Mouse (Mus musculus) thymus, postnatal 36 days (tissue): ENCODE measurements around the gene Rab5b.
A peak's percentile ranks its signal among the peaks of the same experiment; 100 is the strongest.

Source experiments
- DNase-seq, 2 experiments: peaks; one replicate each; pipeline ENCODE4 v3.0.0; 2022; ENCODE audit warnings: mixed read lengths in 2 of 2

Rab5b gene

GRCm38 (mm10) chr10:128697072-128697725 is 1.1 kb upstream of the Rab5b start:
- no peak for DNase-seq

DNA sequence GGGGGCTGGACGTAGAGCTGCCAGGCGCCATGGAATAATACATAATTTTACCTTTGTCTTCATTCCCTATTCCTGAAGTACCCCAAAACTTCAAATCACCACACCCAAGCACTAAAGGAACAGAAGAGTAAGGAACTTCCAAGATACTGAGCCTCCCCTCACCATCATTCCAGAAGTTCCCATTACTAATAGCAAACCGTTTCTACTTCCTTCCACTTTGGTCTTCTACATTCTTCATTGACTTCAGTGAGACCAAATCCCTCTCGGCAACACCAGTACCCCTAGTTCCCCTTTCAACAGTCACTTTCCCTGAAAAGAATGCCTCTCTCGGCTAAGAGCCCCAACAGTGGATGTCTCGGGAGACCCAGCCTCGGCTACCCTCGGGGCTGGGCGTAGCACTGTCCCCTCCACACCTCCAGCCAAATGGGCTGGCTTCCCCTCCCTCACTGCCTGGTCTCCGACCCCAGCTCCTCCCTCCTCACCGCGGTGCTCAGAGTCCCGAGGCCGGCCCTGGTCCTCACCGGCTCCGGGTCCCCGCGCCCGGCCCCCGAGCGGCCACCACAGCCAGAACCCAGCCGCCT is 563 bp downstream of the Rab5b start:
- no peak for DNase-seq

GRCm38 (mm10) chr10:128674469-128675008 is 21.5 kb downstream of the Rab5b start:
- DNase-seq, result no peak

- peak; percentile 87 to 91 for DNase-seq
Observed at GRCm38 (mm10) chr10:128673763-128674468, 22.1 kb downstream of the Rab5b start, which contains the start of gene Suox. Gene Suox, minus strand, starts transcription at chr10:128674073.

DNA sequence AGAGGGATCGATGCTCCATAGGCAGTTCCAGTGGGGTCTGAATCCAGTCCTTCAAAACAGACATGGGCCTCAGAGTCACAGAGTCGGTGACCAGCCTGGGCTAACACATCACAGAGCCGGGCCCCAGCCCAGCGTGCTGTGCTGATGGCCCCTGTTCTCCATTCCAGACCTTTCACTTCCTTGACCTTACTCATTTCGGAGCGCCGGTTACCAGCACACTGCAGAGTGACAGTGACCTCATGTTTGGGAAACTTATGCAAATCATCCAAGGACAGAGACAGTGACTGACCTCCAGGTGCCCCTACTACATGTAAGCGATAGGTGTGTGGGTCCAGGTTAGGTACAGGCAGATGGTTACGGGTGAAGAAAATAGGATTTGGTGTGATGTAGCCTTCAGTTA is 24.9 kb downstream of the Rab5b start:
- DNase-seq, result no peak

DNA sequence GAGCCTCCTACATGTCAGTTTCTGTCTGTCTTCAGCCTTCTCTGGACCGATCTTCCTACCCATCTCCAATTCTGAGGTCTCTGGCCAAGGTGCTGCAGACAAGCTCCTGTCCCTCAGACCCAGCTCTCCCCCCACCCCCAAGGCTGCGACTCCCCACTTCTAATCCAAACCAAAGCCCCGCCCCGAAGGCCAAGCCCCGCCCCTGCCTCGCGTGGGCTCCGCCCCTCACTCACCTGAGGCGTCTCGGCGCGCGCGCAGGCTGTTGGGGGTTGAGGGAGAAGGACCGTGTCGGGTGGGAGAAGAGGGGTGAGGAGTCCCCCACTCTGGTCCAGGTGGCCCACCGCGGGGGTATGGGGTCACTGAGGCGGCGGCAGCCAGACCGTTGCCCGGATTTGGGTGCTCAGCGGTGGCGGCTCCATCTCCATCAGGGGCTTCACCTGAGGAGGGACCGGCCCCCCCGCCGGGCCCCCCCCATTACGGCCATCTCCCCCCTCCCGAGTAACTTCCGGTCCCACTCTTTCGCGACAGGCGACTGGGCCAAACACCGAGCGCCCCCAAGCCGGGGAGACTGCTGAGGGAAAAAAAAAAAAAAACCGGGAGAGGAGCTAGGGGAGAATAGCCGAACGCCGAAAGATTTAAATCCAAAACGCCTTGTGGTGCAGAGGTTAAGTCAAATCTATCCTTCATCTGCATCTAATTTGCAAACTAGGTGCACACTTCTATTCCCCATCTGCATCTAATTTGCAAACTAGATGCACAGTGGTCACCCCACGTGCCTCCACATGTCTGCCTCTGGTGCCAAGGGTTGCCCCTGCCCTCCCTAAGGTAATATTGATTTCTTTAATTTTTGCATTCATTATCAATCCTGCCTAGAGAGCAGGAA is 27.0 kb downstream of the Rab5b start:
- DNase-seq, result peak; percentile 67 to 73

DNA sequence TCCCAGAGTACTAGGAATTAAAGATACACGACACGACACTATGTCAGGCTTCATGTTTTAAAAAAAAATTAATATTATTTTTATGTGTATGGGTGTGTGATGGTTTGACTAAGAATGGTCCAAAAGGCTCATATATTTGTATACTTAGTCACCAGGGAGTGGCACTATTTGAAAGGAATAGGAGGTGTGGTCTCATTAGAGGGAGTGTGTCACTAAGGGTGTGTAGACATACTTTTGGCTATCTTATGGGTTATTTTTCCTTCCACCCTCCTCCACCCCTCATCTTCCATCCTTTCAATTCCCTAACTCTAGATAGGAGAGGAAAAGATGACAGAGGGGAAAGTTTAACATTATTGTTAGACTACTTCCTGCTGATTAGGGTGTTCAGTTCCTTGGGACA is 30.3 kb downstream of the Rab5b start:
- no peak for DNase-seq

DNA sequence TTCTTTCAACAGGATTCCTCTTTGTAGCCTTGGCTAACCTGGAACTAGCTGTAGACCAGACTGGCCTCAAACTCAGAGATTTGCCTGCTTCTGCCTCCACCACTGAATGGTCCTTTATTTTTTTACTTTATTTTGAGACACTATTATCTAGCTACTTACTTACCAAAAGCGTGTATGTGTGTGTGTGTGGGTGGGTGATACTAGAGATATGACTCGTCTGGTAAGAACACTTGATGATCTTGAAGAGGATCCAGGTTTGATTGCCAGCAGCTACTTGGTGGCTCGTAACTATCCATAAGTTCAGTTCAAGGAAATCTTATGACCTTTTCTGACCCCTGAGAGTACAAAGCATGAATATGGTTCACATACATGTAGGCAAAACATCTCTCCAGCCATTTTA is 30.8 kb downstream of the Rab5b start:
- DNase-seq, result no peak

GRCm38 (mm10) chr10:128664808-128665207 is 31.3 kb downstream of the Rab5b start:
- DNase-seq, result no peak

DNA sequence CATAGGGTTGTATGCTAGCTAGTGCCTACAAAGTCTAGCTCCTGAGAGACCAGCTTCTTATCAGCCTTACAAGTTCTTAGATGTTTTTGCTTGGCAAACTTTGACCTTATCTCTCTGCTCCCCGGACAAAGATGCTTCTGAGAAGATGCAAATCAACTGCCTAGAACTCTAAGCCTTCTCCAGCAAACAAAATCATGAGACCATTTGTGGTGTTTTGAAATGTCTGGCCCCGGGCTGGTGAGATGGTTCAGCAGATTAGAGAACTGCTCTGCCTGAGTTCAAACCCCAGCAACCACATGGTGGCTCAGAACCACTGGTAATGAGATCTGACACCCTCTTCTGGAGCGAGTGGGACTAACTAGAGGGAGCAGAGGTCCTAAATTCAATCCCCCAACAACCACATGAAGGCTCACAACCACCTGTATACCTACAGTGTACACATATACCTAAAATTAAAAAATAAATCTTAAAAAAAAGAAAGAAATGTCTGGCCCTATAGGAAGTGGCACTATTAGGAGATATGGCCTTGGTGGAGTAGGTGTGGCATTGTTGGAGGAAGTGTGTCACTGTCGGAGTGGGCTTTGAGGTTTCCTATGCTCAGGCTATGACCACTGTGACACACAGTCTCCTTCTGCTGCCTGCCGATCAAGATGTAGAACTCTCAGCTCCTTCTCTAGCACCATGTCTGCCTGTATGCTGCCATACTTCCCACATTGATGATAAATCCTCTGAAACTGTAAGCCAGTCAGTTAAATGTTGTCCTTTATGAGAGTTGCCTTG is 32.4 kb downstream of the Rab5b start:
- no peak for DNase-seq

DNA sequence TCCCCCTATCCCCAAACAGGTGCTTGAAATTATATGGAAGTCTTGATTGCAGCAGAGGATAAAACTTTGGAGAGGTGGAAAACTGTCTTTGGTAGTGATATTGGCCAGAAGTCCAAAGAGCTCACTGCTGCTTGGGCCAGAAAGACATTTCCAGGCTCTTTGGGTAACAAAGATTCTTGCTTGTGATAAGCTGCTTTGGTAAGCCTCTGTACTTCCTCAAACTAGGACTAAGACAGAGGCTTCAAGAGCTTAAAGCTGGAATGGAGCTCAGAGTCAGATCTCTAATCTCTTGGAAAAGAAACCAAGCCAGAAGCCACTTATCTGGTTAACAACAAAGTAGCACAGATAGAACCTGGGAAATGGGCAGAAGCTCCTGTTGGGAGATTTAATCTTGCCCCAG is 33.6 kb downstream of the Rab5b start:
- DNase-seq, result no peak

DNA sequence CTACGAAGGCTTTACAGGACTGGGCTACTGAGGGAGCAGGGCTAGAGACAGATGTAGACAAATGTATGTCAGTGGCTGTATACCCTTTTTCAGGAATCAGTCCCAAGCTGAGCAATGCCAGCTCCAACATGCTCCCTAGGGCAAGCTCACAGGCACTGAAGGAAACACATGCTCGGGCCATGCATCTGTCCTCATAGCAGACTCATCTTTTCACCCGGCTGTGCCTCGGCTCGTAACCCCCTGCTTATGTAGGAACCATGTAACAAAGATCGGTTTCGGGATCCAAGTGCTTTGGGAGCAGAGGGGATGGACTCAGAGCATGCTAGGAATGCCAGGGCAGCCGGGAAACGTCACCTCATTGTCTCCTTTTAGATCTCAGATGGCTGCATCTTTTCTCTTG is 36.6 kb downstream of the Rab5b start:
- no peak for DNase-seq

- DNase-seq, result no peak
Observed at GRCm38 (mm10) chr10:128657844-128658243, 38.2 kb downstream of the Rab5b start.

DNA sequence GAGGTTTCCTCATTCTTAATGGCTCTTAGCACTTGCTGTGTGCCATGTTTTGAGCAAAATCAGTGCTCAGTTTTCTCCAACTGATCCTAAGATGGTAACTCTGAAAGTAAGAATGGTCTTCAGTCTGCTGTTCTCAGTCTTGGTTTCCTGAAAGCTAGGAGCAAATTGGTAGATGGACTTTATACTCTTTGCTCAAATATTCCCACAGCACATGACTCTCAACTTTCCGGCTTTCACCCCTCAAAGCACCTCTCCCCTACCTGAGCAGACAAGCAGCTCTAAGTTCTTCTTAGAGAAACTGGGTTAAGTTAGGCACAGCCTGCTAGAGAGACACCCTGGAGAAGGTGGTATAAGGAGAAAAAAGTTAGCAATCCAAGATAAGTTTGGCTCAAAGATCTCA is 39.3 kb downstream of the Rab5b start:
- no peak for DNase-seq

DNA sequence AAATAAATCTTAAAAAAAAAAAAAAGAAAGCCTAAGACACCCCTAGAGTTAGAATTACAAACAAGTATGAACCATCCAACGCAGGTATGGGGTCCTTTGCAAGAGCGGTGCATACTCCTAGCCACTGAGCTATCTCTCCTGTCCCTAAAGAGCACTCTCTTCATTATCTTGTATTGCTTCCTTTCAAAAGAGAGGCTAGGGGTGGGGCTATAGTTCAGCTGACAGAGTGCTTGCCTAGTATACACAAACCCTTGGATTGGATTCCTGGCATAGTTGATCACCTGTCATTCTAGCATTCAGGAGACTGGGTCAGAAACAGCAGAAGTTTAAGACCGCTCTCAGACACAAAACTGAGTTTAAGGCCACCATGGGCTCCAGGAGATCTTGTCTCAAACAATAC is 40.8 kb downstream of the Rab5b start:
- no peak for DNase-seq

DNA sequence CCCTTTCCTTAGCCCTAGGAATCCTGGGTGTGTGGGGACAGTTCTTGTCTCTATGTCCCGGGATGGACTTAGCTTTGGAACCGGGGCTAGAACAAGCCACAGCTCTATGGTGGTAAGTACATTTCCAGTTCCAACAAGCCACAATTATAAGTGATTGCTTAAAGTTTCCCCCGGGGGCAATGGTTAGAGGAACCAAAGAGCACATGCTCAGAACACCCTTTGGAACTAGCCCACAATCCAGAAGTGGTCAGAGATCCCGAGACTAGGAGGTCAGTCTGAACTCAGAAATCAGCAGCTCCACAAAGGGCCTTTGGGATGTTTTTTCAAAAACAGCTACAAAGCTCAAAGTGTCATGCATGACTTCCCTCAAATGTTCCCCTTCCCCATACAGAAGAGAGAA is 42.2 kb downstream of the Rab5b start:
- no peak for DNase-seq

DNA sequence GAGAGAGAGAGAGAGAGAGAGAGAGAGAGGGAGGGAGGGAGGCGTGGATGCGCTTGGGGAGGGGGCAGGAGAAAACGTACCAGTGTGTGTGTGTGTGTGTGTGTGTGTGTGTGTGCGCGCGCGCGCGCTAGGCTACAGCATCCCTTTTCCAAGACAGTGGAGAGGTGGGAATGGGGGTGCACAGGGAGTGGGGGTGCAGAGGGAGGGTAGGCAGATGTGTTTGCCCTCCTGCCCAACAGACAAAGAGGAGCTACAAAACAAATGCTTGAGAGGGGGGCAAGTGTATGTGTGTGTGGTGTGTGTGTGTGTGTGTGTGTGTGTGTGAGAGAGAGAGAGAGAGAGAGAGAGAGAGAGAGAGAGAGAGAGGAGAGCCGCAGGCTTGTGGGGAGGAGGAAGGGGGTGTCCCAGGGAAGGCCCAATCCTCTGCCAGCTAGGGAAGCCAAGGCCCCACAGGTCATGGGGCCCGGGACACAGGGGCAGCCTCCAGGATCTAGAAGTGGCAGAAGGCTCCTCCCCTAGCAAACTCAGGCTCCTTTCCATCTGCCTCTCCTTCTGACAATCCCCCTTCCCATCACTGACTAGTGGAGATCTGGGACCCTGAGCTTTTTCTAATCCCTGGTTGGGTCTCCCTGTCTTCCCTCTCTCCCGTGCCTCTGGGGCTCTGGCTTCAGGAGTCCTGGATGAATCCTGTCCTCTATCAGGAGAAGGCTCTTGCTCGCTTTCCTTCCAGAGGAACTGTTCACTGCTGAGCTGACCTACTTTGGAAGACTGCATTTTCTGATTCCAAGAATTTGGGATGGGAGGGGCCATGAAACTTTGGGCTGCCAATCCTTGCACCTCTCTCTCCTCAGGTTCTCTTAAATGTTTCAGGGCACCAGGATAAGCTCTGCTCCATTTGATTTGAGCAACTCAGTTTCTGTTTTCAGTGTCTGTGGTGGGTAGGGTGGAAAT is 49.6 kb downstream of the Rab5b start:
- DNase-seq, result peak; percentile 38 to 47

GRCm38 (mm10) chr10:128645111-128646011 is 50.7 kb downstream of the Rab5b start, which contains the start of gene Ikzf4:
Gene Ikzf4, minus strand, starts transcription at chr10:128645991.
- DNase-seq, result peak; percentile 47 to 57

DNA sequence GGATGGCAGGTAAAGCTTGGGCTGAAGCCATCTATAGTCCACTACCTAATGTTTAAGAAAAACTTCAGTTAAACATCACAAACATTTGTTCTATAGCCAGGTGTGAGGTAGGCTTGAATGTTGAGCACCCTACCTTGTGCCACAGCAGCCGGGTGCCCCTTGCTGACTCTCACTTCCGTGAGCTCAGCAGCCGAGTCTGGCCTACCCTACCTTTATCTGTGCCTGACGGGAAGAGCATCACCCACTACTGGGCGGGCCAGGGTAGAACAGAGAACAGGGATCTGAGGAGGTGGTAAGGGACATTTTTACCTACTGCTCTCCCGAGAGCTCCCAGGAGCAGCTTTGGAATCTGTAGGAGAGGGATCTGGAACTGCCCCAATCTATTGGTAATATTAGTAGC is 53.3 kb downstream of the Rab5b start:
- DNase-seq, result no peak

GRCm38 (mm10) chr10:128641871-128642270 is 54.2 kb downstream of the Rab5b start:
- DNase-seq, result no peak
